Mouse (Mus musculus): Measurements from ENCODE around the gene Gpr88. TPM values are rescaled to one million over a fixed set of nuclear protein-coding genes. Genes with fewer than 3 reads are reported as not detected.

Gene Gpr88
- total and polyA plus RNA-seq, 3 experiments: not detected

DNA sequence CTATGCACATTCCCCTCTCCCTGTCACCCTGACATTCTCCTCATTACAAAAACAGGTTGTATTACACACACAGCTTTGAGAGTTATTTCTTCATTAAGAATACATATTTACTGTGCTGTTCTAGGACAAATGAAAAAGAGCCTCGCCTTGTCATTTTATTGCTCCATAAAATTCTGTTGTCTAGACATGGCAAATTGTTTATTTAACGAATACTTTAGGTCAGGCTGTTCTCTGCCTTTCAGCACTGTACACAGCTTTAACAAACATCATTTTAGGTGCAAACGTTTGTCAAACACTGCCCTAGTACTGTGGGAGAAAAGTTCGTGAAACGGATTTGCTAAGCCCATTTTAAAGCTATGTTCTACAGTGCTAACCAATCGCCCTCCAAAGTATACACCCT is 48.5 kb upstream of the Gpr88 start:
- TF ChIP-seq TCF12 (IDR thresholded peaks at IDR 0.05; ENCODE audit: low read depth, low read length): no peak
- TF ChIP-seq CHD1 (IDR thresholded peaks at IDR 0.05; ENCODE audit: low read depth, low read length): no peak
- no peak for TF ChIP-seq MYC (IDR thresholded peaks at IDR 0.05; ENCODE audit: low read depth, low read length)
- TF ChIP-seq BHLHE40 (IDR thresholded peaks at IDR 0.05; ENCODE audit: borderline replicate concordance, low read depth, low read length): no peak
- no peak for TF ChIP-seq GATA1 (IDR thresholded peaks at IDR 0.05; ENCODE audit: low read depth, low read length)
- TF ChIP-seq ZKSCAN1 (IDR thresholded peaks at IDR 0.05; ENCODE audit: low read depth, low read length): no peak
- TF ChIP-seq MYB (IDR thresholded peaks at IDR 0.05; ENCODE audit: low read depth, low read length): no peak
- TF ChIP-seq ETS1 (IDR thresholded peaks at IDR 0.05; ENCODE audit: low read depth, low read length): no peak
- TF ChIP-seq MAFK (IDR thresholded peaks at IDR 0.05; ENCODE audit: borderline replicate concordance, low read depth, low read length): no peak
- TF ChIP-seq POLR2AphosphoS5 (IDR thresholded peaks at IDR 0.05; ENCODE audit: borderline replicate concordance, low read depth, low read length): no peak
- Histone ChIP-seq H3K27ac (ENCODE audit: control insufficient read depth, low read depth, low read length) (no peak overlapping the region), H3K4me3 (ENCODE audit: control insufficient read depth in 1 of 2, insufficient read depth in 1 of 2, low read depth in 2 of 2, low read length in 2 of 2) (no peak overlapping the region), H3K27me3 (ENCODE audit: control insufficient read depth in 1 of 2, insufficient read depth in 2 of 2, low read length in 2 of 2) (no peaks in the 10 kb centered on the region), H3K9ac (ENCODE audit: control insufficient read depth, low read depth, low read length, poor library complexity, severe bottlenecking) (no peak overlapping the region), H3K36me3 (ENCODE audit: control insufficient read depth in 1 of 2, insufficient read depth in 2 of 2, low read length in 2 of 2) (no peaks in the 10 kb centered on the region), H3K79me2 (ENCODE audit: control insufficient read depth, insufficient read depth, low read length, poor library complexity) (no peaks in the 10 kb centered on the region), H3K4me1 (ENCODE audit: control insufficient read depth in 1 of 2, insufficient read depth in 2 of 2, low read length in 2 of 2) (no peaks in the 10 kb centered on the region), H3K9me3 (replicated peaks; ENCODE audit: insufficient read depth, low read length) (no peaks in the 10 kb centered on the region)
- DNase-seq (ENCODE audit: low read depth, low spot score): no peak

DNA sequence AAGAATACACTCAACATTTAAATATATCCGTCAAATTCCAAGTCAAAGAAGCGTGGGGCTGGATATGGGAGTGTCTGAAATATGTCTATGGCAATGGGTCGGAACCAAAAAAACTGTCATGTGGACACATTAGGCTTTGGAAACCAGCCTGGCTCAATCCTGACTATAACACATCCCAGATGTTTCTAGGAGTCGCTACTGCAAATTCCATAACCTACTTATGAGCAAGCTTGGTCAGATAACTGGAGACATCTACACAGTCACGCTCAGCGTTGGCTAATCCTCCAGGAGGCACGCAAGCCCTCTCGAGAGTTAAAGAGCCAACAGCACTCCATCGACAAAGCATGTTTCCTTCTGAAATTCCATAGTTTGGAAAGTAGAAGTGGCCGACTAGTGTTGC is 45.4 kb upstream of the Gpr88 start:
- H3K79me2 ChIP-seq (ENCODE audit: control insufficient read depth, insufficient read depth, low read length, poor library complexity): no peaks in the 10 kb centered on the region
- H3K4me3 ChIP-seq (ENCODE audit: control insufficient read depth in 1 of 2, insufficient read depth in 1 of 2, low read depth in 2 of 2, low read length in 2 of 2): no peak overlapping the region
- no peaks in the 10 kb centered on the region for H3K4me1 ChIP-seq (ENCODE audit: control insufficient read depth in 1 of 2, insufficient read depth in 2 of 2, low read length in 2 of 2)
- no peak overlapping the region for H3K27ac ChIP-seq (ENCODE audit: control insufficient read depth, low read depth, low read length)
- TF ChIP-seq CHD1 (IDR thresholded peaks at IDR 0.05; ENCODE audit: low read depth, low read length) (no peak), POLR2A (IDR thresholded peaks at IDR 0.05; ENCODE audit: control insufficient read depth in 1 of 2, insufficient read depth in 1 of 2, low read depth in 1 of 2, low read length in 2 of 2, poor library complexity in 1 of 2) (no peak), GATA1 (IDR thresholded peaks at IDR 0.05; ENCODE audit: low read depth, low read length) (no peak), BHLHE40 (IDR thresholded peaks at IDR 0.05; ENCODE audit: borderline replicate concordance, low read depth, low read length) (no peak), MEF2A (IDR thresholded peaks at IDR 0.05; ENCODE audit: extremely low read depth, insufficient replicate concordance, low read depth, low read length, poor library complexity, severe bottlenecking) (no peak), MAFK (IDR thresholded peaks at IDR 0.05; ENCODE audit: borderline replicate concordance, low read depth, low read length) (no peak), TBP (IDR thresholded peaks at IDR 0.05; ENCODE audit: low read depth, low read length) (no peak), GABPA (IDR thresholded peaks at IDR 0.05; ENCODE audit: low read depth, low read length) (no peak), POLR2AphosphoS2 (IDR thresholded peaks at IDR 0.05; ENCODE audit: low read length) (no peak), TAL1 (IDR thresholded peaks at IDR 0.05; ENCODE audit: low read length) (no peak), USF2 (IDR thresholded peaks at IDR 0.05; ENCODE audit: borderline replicate concordance in 1 of 2, insufficient read depth in 1 of 2, low read depth in 1 of 2, low read length in 2 of 2) (no peak), RAD21 (IDR thresholded peaks at IDR 0.05; ENCODE audit: low read depth, low read length) (no peak), MYB (IDR thresholded peaks at IDR 0.05; ENCODE audit: low read depth, low read length) (no peak), RCOR1 (IDR thresholded peaks at IDR 0.05; ENCODE audit: low read depth, low read length) (no peak), JUND (IDR thresholded peaks at IDR 0.05; ENCODE audit: low read depth, low read length) (no peak)
- no peaks in the 10 kb centered on the region for H3K36me3 ChIP-seq (ENCODE audit: control insufficient read depth in 1 of 2, insufficient read depth in 2 of 2, low read length in 2 of 2)
- no peaks in the 10 kb centered on the region for H3K27me3 ChIP-seq (ENCODE audit: control insufficient read depth in 1 of 2, insufficient read depth in 2 of 2, low read length in 2 of 2)
- DNase-seq (ENCODE audit: low read depth, low spot score): no peak
- no peak overlapping the region for H3K9ac ChIP-seq (ENCODE audit: control insufficient read depth, low read depth, low read length, poor library complexity, severe bottlenecking)
- no peaks in the 10 kb centered on the region for H3K9me3 ChIP-seq (replicated peaks; ENCODE audit: insufficient read depth, low read length)
